Mouse (Mus musculus) forebrain, embryonic 13.5 days (tissue): ENCODE measurements around the gene Lmod1. TPM values are rescaled to one million over a fixed set of nuclear protein-coding genes. Genes with fewer than 3 reads are reported as not detected.

Experiments used
- ATAC-seq: fragments of 200-750 bp; cut with Nextera tagmentation; 2 replicates; pipeline ENCODE4 v1.8.0; 2017
- H3K27ac ChIP-seq: fragments of 300-500 bp; sonication (generic); 2 replicates; pipeline ENCODE4 v1.5.1; 2015; ENCODE audit warnings: inconsistent platforms, mild to moderate bottlenecking, moderate library complexity
- H3K27me3 ChIP-seq: fragments of 300-500 bp; sonication (generic); 2 replicates; pipeline ENCODE4 v1.6.1; 2015; ENCODE audit warnings: mild to moderate bottlenecking, inconsistent platforms
- H3K36me3 ChIP-seq: fragments of 300-500 bp; sonication (generic); 2 replicates; pipeline ENCODE4 v1.6.1; 2015; ENCODE audit warnings: mild to moderate bottlenecking, inconsistent platforms; ENCODE audit not compliant: poor library complexity, severe bottlenecking
- H3K4me1 ChIP-seq: fragments of 300-500 bp; sonication (generic); 2 replicates; pipeline ENCODE4 v1.6.1; 2015; ENCODE audit warnings: inconsistent platforms
- H3K4me2 ChIP-seq: fragments of 300-500 bp; sonication (generic); 2 replicates; pipeline ENCODE4 v1.6.1; 2015; ENCODE audit warnings: inconsistent platforms, mild to moderate bottlenecking, moderate library complexity
- H3K4me3 ChIP-seq: fragments of 300-500 bp; sonication (generic); 2 replicates; pipeline ENCODE4 v1.5.1; 2015; ENCODE audit warnings: mild to moderate bottlenecking, inconsistent platforms
- H3K9ac ChIP-seq: fragments of 300-500 bp; sonication (generic); 2 replicates; pipeline ENCODE4 v1.6.1; 2015; ENCODE audit warnings: mild to moderate bottlenecking, inconsistent platforms
- H3K9me3 ChIP-seq: fragments of 300-500 bp; sonication (generic); replicated peaks from 2 replicates; pipeline ENCODE4 v1.6.1; 2016; ENCODE audit warnings: inconsistent platforms
- WGBS: fragments of 180-500 bp; shearing (Covaris S2); methylation state at CpG from one replicate; pipeline ENCODE4 v1.1.7; 2015; 5-methylcytosine and 5-hydroxymethylcytosine counted together
- polyA plus RNA-seq: library from polyadenylated mRNA; unstranded; fragments of >200 nt; fragmentation: Nextera tagmentation; extraction: Ambion mirVana; gene quantifications from 2 replicates; pipeline ENCODE4 v1.2.1, GENCODE M21; 2015

Lmod1 gene
- polyA plus RNA-seq, 1 experiment from 2014 or later, result 0.22 TPM

DNA sequence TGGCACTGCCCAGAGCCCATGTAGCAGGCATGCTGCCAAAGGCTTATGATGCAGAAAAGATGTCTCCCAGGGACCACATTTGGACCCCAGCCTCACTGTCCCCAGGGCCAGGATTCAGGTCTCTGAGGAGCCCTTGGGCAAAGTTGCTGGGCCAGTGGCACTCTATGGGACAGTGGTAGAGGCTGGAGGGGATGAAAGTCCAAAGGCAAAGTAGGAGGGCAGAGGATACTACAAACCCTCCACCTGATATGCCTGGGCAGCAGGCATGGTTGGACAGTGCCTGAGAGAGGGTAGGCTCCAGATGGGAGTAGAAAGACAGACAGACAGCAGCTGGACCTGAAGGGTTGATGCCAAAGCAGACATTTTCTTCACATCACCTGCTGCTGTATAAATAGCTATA is 41.8 kb downstream of the Lmod1 start:
- H3K27ac ChIP-seq, result no peak overlapping the region
- H3K4me1 ChIP-seq, result peaks cover 30% of the 10 kb centered on the region
- no peak overlapping the region for H3K4me2 ChIP-seq
- no peak overlapping the region for H3K9ac ChIP-seq
- H3K27me3 ChIP-seq, result no peaks in the 10 kb centered on the region
- H3K9me3 ChIP-seq, result no peaks in the 10 kb centered on the region; the same call in 1 of the 2 replicates
- ATAC-seq, result no peak
- 0 out of 2 replicates have a peak, but pooled peaks cover 5% of the 10 kb centered on the region for H3K36me3 ChIP-seq
- no peak overlapping the region for H3K4me3 ChIP-seq

DNA sequence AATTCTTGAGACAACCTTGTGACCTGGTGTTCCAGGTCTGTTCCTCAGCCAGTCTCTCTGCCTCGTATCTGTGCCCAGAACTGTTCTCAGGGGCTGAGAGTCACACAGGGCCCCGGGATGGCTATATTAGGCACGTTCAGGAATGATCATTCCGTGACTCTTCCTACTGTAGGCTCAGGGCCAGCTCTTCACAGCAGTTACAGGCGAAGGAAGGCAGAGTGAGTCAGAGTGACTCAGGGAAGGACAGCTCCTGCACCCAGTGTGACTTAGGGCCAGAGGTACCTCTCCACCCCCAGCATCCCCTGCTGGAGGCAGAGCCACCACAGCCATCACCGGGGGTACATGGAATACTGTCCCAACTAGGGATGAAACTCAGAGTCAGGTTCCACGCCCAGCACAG is 42.4 kb downstream of the Lmod1 start:
- no peak for ATAC-seq
- 84% methylated on average over 7 of the region's 7 CpGs for WGBS
- H3K4me1 ChIP-seq, result peaks cover 37% of the 10 kb centered on the region
- H3K9ac ChIP-seq, result no peak overlapping the region
- no peak overlapping the region for H3K4me3 ChIP-seq
- H3K36me3 ChIP-seq, result 0 out of 2 replicates have a peak, but pooled peaks cover 5% of the 10 kb centered on the region
- no peaks in the 10 kb centered on the region for H3K27me3 ChIP-seq
- H3K4me2 ChIP-seq, result no peak overlapping the region
- no peaks in the 10 kb centered on the region for H3K9me3 ChIP-seq
- no peak overlapping the region for H3K27ac ChIP-seq

DNA sequence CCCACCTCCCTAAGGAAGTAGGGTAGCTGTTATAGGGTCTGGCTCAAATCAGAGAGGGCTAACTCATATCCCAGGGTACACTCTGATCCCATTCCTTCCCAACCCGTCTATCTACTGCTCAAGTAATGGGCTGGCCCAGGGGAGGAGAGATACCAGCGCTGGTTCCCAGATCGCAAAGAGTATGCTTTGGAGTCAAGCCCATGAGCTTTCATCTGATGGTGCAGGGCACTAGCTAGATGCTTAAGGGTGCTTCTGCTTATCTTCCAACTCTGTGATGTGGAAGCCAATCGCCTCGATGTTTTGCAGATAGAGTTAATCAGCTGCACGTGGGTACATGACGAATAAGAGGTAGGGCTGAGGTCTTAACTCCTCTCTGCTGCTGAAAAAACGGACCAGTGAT is 43.0 kb downstream of the Lmod1 start:
- peaks cover 42% of the 10 kb centered on the region for H3K4me1 ChIP-seq
- no peak overlapping the region for H3K4me2 ChIP-seq
- H3K27ac ChIP-seq, result no peak overlapping the region
- ATAC-seq, result 0 out of 2 replicates have a peak, but pooled peaks have one; percentile 7
- no peaks in the 10 kb centered on the region for H3K27me3 ChIP-seq
- no peak overlapping the region for H3K4me3 ChIP-seq
- 75% methylated on average over 8 of the region's 8 CpGs for WGBS
- H3K9ac ChIP-seq, result no peak overlapping the region
- H3K9me3 ChIP-seq, result no peaks in the 10 kb centered on the region
- H3K36me3 ChIP-seq, result 0 out of 2 replicates have a peak, but pooled peaks cover 5% of the 10 kb centered on the region

DNA sequence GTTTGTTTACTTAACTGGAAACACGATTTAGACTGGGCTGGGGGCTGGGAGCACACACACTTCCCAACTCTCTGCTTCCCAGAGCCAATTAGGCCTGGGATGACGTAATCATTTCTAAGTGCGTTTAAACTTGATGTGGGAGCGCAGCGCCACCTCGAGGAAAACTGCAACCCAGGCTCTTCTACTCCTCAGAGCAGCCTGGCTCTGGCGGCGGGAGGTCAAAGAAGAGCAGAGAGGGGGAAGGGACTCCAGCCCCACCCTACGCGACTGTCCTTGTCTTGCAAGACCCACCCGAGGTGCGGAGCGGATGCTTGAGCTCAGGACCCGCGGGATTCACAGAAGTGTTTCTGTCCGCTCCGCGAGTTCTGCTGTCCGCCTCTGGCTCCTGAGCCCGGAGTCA is 43.6 kb downstream of the Lmod1 start:
- peaks cover 49% of the 10 kb centered on the region for H3K4me1 ChIP-seq
- peak overlapping the region; percentile 88 for H3K4me2 ChIP-seq
- WGBS, result 2% methylated on average over 20 of the region's 20 CpGs
- ATAC-seq, result peak; percentile 83
- H3K4me3 ChIP-seq, result peak overlapping the region; percentile 44
- peak overlapping the region; percentile 68 for H3K9ac ChIP-seq
- no peaks in the 10 kb centered on the region for H3K9me3 ChIP-seq
- no peak overlapping the region for H3K27ac ChIP-seq
- H3K36me3 ChIP-seq, result 0 out of 2 replicates have a peak, but pooled peaks cover 5% of the 10 kb centered on the region
- H3K27me3 ChIP-seq, result no peaks in the 10 kb centered on the region

DNA sequence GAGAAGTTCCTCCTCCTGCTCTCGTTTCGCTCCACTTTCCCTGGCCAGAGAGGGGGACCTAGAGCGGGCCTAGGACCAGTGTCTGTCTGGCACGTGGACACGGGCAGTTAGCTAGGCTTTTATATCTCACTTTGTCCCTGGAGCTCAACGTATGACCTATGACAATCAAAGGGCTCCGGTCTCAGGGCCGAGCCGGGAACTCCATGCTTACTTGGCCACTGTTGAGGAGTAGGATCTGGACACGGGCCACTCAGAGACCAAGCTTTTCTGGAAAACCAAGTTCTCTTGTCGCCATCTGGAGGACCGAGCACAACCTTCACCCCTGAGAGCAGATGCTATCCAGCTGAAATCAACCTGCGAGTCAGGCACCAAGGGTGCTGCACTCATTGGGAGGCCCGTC is 44.4 kb downstream of the Lmod1 start:
- no peak for ATAC-seq
- WGBS, result 16% methylated on average over 14 of the region's 14 CpGs
- H3K9ac ChIP-seq, result peak overlapping the region; percentile 68

DNA sequence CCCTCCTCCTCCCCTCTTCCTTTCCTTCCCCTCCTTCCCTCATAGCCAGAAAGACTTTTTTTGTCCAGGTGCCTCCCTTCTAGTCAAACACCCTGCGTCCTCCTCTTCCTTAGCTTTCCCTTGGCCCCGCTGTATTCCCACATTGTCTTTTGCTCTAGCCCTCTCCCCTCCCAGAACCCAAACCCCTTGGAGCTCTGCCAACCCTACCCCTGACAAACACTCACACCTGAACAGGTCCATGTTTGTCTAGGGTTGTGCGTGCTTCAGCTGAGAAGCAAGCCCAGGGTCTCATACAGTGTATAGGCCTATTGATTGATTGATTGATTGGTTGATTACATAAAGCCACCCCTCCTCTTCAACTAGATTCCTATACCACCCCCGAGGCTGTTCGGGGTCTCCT is 44.8 kb downstream of the Lmod1 start:
- H3K27ac ChIP-seq, result no peak overlapping the region
- no peaks in the 10 kb centered on the region for H3K9me3 ChIP-seq
- ATAC-seq, result no peak
- no peak overlapping the region for H3K9ac ChIP-seq
- H3K4me2 ChIP-seq, result 0 out of 2 replicates have a peak overlapping the region, but pooled peaks have one; percentile 88
- 82% methylated on average over 5 of the region's 5 CpGs for WGBS
- 0 out of 2 replicates have a peak, but pooled peaks cover 5% of the 10 kb centered on the region for H3K36me3 ChIP-seq
- peaks cover 60% of the 10 kb centered on the region for H3K4me1 ChIP-seq
- no peaks in the 10 kb centered on the region for H3K27me3 ChIP-seq
- H3K4me3 ChIP-seq, result no peak overlapping the region

More for the DNA sequence above, 44.4 kb downstream of the Lmod1 start:
- peak overlapping the region; percentile 88 for H3K4me2 ChIP-seq
- H3K4me3 ChIP-seq, result peak overlapping the region; percentile 44
- peaks cover 55% of the 10 kb centered on the region for H3K4me1 ChIP-seq
- H3K9me3 ChIP-seq, result no peaks in the 10 kb centered on the region
- H3K27me3 ChIP-seq, result no peaks in the 10 kb centered on the region
- H3K27ac ChIP-seq, result no peak overlapping the region
- H3K36me3 ChIP-seq, result 0 out of 2 replicates have a peak, but pooled peaks cover 5% of the 10 kb centered on the region

GRCm38 (mm10) chr1:135373171-135373677 is 48.6 kb downstream of the Lmod1 start:
- Histone ChIP-seq H3K9me3 (no peaks in the 10 kb centered on the region), H3K27ac (0 out of 2 replicates have a peak overlapping the region, but pooled peaks have one; percentile 3), H3K27me3 (no peaks in the 10 kb centered on the region), H3K9ac (peak overlapping the region; percentile 61), H3K4me2 (peak overlapping the region; percentile 86), H3K4me3 (peak overlapping the region; percentile 31), H3K4me1 (peaks cover 60% of the 10 kb centered on the region), H3K36me3 (0 out of 2 replicates have a peak, but pooled peaks cover 5% of the 10 kb centered on the region)
- ATAC-seq, result no peak
- 48% methylated on average over 4 of the region's 4 CpGs for WGBS

DNA sequence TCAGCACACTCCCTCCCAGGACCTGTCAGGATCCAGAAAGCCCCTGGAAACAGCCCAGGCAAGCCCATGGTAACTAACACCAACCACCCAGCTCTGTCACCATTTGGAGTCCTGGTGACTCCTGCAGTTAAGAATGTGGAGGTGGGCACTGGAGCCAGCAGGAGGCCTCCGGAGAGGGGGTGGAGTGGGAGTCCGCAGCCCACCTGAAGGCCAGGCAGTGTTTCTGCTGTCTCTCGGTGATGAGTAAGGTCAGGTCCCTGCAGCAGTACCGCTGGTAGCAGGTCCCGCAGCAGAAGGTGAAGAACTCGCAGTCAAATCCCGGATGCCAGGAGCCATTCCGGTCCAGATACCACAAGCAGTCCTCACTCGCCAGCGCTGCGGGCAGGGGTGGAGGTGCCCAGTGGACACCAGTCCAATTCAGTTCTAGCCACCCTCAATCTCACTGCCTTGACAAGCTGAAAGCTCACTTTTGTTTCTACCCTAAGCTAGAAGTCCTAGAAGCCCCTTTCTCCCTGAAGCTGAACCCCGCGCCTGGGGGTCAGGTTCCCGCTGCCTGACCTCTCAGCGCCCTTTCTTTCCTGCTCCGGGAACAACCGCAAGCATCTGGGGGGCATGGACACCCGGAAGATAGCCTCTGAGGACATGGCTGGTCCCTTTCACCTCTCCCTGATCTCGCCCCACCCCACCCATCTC is 49.7 kb downstream of the Lmod1 start:
- ATAC-seq, result no peak
- Histone ChIP-seq H3K4me2 (peak overlapping the region; percentile 86), H3K9ac (peak overlapping the region; percentile 88), H3K9me3 (no peaks in the 10 kb centered on the region), H3K27ac (peak overlapping the region; percentile 61; the same call in 1 of the 2 replicates), H3K4me1 (peaks cover 49% of the 10 kb centered on the region), H3K27me3 (no peaks in the 10 kb centered on the region), H3K4me3 (peak overlapping the region; percentile 66), H3K36me3 (0 out of 2 replicates have a peak, but pooled peaks cover 5% of the 10 kb centered on the region)
- WGBS, result 1% methylated on average over 19 of the region's 19 CpGs

DNA sequence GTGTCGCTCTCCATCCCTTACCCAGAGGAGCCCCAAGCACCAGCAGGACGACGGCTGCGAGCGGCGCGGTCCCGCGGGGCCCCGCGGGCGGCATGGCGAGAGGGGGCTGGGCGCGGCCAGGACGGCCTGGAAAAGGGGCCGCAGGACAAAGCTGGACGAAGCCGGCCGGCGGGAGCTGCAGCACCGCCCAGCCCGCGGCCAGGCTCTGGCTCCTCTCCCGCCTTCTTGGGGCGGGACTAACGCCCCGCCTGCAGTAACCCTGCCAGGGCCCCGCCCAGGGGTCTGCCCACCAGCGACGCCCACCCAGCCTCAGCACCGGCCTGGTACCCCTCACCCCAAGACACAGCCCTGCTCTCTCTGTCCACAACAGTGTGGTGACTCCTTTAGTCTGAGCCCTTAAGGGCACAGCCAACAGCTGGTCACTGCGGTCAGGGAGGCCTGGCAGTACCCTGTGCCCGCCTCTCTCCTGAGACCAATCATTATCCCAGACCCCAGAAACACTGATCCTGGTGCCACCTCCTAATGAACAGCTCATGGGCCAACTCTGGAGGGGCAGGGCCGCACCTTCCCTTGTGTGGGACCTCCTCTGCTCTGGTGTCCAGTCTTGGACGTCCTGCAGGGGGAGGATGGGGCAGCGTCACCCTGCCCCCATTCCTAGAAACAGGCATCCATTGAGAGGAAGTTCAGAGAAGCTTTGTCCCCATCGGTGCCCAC is 50.4 kb downstream of the Lmod1 start, which contains the start of gene Shisa4:
Gene Shisa4, minus strand, starts transcription at position 370 of the 714 bp plus-strand sequence.
- H3K9ac ChIP-seq, result peak within 1 kb of the TSS; percentile 88
- peak; percentile 89 for ATAC-seq
- H3K27ac ChIP-seq, result peak within 1 kb of the TSS; percentile 61; the same call in 1 of the 2 replicates
- WGBS, result 4% methylated on average over 7 of the region's 38 CpGs
- H3K9me3 ChIP-seq, result no peaks in the 10 kb centered on the region
- 0 out of 2 replicates have a peak, but pooled peaks cover 5% of the 10 kb centered on the region for H3K36me3 ChIP-seq
- H3K4me2 ChIP-seq, result peak within 1 kb of the TSS; percentile 86
- peak within 1 kb of the TSS; percentile 66 for H3K4me3 ChIP-seq
- H3K4me1 ChIP-seq, result peaks cover 48% of the 10 kb centered on the region
- no peaks in the 10 kb centered on the region for H3K27me3 ChIP-seq

- peaks cover 22% of the 10 kb centered on the region for H3K36me3 ChIP-seq
- no peak for ATAC-seq
- H3K4me1 ChIP-seq, result peaks cover 24% of the 10 kb centered on the region
- no peaks in the 10 kb centered on the region for H3K27me3 ChIP-seq
- 68% methylated on average over 9 of the region's 9 CpGs for WGBS
- H3K4me3 ChIP-seq, result no peak overlapping the region
- H3K9me3 ChIP-seq, result no peaks in the 10 kb centered on the region
- no peak overlapping the region for H3K4me2 ChIP-seq
- no peak overlapping the region for H3K27ac ChIP-seq
- H3K9ac ChIP-seq, result no peak overlapping the region
These were observed 54.0 kb downstream of the Lmod1 start for GRCm38 (mm10) chr1:135378576-135378975.

DNA sequence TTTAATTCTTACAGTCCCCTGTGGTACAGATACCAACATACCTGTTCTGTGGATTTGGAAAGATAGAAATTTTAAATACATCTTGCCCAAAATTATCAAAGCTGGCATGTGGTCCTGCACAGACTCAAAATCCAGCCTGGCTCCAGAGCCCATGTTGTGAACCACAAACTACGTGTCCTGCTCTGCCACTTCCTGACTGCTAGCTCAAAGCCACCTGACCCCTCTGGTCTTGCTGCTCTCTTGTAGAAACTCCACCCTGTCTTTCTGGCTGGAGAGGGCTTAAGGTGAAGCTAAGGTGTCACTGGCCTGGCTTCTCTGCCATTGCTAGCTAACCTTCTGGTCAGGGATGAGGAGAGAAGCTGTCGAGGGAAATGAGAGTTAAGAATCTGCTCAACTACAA is 54.4 kb downstream of the Lmod1 start:
- Histone ChIP-seq H3K36me3 (peaks cover 27% of the 10 kb centered on the region), H3K4me1 (peaks cover 20% of the 10 kb centered on the region), H3K9ac (no peak overlapping the region), H3K27ac (no peak overlapping the region), H3K4me3 (no peak overlapping the region), H3K27me3 (no peaks in the 10 kb centered on the region), H3K9me3 (no peaks in the 10 kb centered on the region), H3K4me2 (no peak overlapping the region)
- ATAC-seq, result no peak
- 71% methylated on average over 2 of the region's 2 CpGs for WGBS
